Mouse (Mus musculus) naive thymus-derived CD4-positive, alpha-beta T cell, adult 2 months (primary cell): Measurements from ENCODE around the gene Gse1.
A peak's percentile ranks its signal among the peaks of the same experiment; 100 is the strongest.

Experiments used
- DNase-seq: peaks from one replicate; pipeline ENCODE4 v3.0.0-alpha.2; 2011; ENCODE audit warnings: low read depth

The Gse1 gene

DNA sequence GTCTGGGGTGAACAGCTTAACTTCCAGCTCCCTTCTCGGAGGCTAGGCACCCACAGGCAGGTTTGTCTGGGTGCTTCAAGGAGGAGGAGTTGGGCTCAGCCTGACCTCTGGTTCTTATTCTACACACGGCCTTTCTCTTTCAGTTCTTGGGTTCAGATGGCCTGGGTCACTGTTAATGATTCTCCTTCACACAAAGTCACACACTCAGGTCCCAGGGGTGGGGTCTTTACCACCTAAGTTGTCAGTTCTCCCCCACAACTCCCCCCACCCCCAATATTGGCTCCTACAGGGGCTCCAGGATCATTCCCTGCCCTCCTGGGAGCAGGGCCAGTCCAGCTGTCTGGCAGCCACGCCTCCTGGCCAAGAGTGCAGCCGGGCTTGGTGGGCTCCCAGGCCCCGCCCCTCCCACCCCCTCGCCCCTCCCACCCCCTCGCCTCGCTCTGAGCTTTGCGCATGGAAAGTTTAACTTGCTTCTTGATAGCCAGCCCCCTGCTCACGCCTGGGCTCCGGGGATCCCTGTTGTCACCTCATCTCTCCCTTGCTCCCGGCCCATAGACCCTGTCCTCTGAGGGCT is 288.0 kb downstream of the Gse1 start:
- no peak for DNase-seq

DNA sequence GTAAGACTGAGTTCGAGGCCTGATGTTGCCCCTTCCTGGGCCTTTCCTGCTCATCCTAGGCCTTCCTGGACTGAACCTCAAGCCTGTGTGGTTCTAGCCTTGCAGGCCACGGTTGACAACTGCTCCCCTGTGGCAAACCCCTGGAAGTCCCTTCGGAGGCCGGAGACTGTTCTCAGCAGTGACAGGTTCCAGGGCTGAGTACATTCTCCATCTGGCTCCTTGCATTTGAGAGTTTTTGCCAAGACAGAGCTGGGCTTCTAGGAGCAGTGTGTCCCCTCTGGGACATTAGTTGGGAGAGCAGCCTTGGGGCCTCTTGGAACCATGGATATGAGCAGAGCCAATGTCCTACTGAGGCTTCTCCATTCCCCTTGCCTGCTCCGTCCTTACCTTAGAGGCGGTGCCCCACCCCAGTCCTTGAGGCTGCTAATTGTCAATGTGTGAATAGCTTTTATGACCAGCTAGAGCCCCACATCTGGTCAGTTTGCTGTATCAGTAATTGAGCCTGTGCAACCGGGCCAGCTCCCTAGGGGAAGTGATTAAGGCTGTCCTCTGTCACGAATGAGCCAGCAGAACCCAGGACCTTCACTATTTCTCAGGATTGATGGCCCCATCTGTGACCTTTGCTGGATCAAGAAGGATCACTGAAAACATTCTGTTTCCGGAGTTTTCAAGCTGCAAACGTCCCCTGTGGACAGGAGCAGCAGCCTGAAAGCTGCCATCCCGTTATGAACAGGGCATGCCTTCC is 289.6 kb downstream of the Gse1 start:
- no peak for DNase-seq

GRCm38 (mm10) chr8:120518736-120519534 is 290.7 kb downstream of the Gse1 start:
- DNase-seq = no peak

- DNase-seq = no peak
Observed at GRCm38 (mm10) chr8:120520287-120520686, 292.0 kb downstream of the Gse1 start.

DNA sequence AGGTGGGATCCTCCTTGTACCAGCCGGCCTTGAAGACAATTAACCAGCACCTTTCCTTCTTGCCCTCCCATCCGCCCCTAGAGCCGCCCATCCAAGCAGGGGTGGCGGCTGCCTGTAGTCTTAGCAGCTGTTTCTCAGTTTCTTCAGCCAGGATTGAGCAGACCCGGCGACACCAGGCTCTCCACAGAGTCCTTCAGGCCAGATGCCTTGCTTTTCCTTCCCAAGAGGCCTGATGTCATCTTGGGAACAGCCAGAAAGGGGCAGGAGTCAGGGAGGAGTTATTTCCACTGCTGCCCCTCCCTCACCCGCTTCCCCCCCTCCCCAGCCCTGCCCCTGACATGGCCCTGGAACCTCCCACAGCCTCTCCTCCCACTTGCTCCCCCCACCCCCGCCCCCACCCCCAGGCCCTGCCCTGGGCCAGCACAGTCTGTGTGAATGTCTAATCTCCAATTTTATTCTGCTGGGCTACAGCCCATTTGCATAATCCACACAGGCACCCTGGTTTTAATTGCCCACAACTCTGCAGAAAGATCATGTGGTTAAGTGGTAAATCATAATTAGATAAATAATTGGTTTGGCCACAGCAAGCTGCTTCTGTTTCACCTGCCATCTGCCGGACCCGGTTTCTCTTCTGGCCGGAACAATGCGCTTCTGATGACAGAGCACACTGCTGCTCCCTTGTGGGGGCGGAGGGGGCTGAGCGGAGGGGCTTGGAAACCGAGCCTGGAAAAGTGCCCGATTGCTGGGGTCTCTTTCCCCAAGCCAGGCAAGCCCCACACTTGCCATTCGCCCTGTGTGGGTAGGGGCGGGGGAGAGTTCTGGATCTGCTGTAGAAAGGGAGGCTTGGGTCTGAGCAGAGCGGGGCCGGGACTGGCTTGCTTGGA is 292.7 kb downstream of the Gse1 start:
- DNase-seq = no peak

DNA sequence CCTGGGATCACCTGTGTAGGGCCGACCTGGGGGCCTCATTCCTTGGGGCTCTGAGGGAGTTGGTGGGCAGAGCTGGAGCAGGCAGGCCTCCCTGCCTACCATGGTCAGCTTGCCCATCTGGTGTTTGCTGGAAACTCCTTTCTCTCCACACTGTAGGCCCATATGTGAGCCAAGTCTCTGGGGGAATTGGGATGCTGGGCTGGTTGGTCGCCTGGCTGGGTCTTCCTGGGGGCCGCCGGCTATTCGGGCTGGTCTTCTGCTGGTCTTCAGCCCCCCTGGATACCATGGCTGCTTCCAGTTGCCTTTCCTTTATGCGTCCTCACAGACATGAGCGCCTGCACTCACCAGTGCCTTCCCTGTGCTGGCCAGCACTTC is 293.3 kb downstream of the Gse1 start:
- DNase-seq = no peak

GRCm38 (mm10) chr8:120523641-120524040 is 295.4 kb downstream of the Gse1 start:
- DNase-seq = no peak

DNA sequence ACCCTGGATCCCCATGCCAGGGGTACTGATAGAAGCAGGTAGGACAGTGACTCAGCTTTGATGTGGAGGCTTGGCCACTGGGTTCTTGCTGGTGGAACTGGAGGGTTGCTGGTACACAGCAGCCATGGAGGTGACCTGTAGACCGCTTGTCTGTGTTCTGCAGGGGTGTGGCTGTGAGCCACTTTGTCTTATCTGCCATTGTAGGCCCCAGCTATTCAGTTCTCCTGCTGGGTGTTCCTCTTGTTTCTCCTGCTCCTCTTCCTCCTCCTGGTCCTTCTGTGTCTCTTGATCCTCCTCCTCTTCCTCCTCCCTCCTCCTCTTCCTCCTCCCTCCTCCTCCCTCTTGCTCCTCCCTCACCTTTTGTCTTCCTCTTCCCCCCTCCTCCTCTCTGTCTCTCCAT is 296.9 kb downstream of the Gse1 start:
- no peak for DNase-seq

DNA sequence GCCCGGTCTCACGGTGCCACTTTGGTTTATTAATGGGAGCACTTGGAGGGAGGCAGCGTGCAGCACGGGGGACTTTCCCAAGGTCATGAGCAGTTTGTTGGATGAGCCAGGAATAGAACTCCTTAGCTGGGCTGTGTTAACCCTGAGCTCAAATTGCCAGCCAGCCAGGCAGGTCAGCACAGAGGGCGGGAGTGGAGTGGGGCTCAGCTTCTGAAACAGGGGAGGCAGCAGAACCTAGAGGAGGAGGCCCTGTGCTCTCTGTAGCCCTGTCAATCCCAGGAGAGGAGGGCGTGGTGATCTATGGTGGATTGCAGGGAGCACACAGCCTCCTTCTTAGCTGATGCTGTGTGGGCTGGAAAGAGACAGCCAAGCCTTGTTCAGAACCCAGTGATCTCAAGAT is 297.6 kb downstream of the Gse1 start:
- no peak for DNase-seq

GRCm38 (mm10) chr8:120526577-120526976 is 298.3 kb downstream of the Gse1 start:
- DNase-seq = no peak

DNA sequence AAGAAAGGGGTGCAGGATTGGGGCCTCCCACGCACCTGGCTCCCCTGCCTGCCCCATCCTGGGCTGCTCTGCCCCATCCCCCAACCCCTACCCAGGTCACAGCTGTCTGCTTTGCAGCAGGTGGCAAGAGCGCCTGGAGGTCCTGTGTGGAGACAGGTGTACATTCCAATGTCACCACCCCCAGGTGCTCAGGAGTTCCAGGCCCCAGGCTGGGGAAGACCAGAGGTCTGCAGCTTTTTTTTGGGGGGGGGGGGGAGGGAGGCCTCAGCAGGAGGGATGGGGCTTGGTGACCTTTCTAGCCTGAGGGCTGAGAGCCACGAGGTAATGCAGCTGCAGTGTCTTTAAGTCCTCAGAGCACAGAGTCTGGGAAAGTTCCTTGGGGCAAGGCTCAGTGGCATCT is 300.1 kb downstream of the Gse1 start:
- DNase-seq = no peak

DNA sequence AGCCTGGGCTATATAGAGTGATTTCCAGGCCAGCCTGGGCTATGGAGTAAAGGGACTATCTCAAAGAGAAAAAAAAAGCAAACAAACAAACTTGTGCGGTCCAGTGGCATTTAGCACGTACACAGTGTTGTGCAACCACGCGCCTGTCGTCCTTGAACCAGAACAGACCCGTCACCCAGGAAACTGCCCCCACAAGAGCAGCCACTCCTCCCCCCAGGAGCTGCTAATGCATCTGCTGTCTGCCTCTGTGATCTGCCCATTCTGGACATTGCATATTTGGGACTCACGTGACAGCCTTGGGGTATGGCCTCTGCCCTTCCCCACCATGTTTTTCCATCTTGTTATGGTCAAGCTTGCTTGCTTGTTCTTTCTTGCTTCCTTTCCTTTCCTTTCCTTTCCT is 301.0 kb downstream of the Gse1 start:
- DNase-seq = no peak

- no peak for DNase-seq
Observed at GRCm38 (mm10) chr8:120530954-120531656, 302.8 kb downstream of the Gse1 start.

- DNase-seq = no peak
Observed at GRCm38 (mm10) chr8:120531775-120532516, 303.7 kb downstream of the Gse1 start.

DNA sequence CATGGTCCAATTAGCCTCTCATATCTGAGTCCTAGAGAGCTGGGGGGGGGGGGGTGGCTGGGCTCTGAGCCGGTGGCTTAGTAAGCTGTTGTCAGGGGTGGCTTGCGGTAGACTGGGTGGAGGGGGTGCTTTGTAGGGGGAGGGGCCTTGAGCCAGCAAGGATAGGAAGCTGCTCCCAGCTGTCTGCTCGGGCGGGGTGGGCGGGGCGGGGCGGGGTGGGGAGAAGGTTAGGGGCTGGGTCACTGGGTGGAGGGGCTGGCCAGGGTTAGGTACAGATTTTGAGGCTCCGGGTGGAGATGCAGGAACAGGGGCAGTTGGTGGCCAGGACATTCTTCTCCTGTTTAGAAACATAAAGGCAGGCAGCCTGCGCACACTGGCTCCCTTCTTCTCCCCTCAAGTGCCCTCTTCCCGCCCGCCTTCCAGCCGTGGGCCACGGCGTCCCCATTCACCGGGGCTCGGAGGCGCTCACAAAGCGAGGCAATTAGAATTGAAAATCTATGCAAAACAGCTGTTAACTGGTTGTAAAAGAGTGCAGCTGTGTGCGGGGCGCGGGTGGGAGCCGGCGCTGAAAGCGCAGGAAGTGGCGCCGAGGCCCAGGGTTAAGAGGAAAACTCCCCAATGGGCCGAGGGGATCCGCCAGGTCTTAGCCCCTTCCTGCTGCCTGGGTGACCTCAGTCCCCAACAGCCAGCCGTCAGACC is 304.4 kb downstream of the Gse1 start:
- peak; percentile 45 for DNase-seq

- DNase-seq = no peak
Observed at GRCm38 (mm10) chr8:120533380-120533779, 305.1 kb downstream of the Gse1 start.

DNA sequence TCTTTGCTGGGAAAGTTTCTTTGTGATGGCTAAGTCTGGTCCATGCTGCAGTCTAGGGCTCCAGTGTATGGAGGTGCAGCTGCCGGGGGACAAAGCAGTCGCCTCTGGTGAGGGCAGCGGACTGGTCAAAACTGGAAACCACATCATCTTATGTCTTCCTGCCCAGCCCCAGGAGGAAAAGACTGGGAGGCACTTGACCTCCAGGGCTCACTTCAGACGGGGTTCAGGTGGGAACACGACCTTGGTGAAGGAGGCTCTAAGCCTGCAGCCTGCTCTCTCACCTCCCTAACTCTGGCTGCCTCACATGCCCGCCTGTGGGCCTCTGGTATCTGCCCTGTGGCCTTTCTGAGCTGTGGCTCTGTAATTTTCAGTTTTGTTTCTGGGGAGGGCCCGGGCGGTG is 305.8 kb downstream of the Gse1 start:
- no peak for DNase-seq

- peak; percentile 81 for DNase-seq
Observed at GRCm38 (mm10) chr8:120534504-120535368, 306.5 kb downstream of the Gse1 start.
